Mouse (Mus musculus): ENCODE results near the gene Orai1.
A peak's percentile ranks its signal among the peaks of the same experiment; 100 is the strongest.

Gene Orai1

GRCm38 (mm10) chr5:122994910-122995309, 20.0 kb upstream of the Orai1 start:
- no peak for DNase-seq (ENCODE audit: low spot score in 2 of 2)

- DNase-seq (ENCODE audit: low spot score in 2 of 2), result peak; percentile 50 to 61
Observed at GRCm38 (mm10) chr5:122997205-122998204, 17.4 kb upstream of the Orai1 start.

GRCm38 (mm10) chr5:123000901-123001300, 14.0 kb upstream of the Orai1 start:
- DNase-seq (ENCODE audit: low spot score in 2 of 2), result no peak

GRCm38 (mm10) chr5:123005716-123006592, 8.9 kb upstream of the Orai1 start:
- no peak for DNase-seq (ENCODE audit: low spot score in 2 of 2)

- no peak for DNase-seq (ENCODE audit: low spot score in 2 of 2)
Observed at GRCm38 (mm10) chr5:123008877-123009493, 5.9 kb upstream of the Orai1 start.

GRCm38 (mm10) chr5:123009873-123010272, 5.0 kb upstream of the Orai1 start:
- DNase-seq (ENCODE audit: low spot score in 2 of 2), result no peak

GRCm38 (mm10) chr5:123010806-123011205, 4.1 kb upstream of the Orai1 start:
- DNase-seq (ENCODE audit: low spot score in 2 of 2), result no peak

- no peak for DNase-seq (ENCODE audit: low spot score in 2 of 2)
Observed at GRCm38 (mm10) chr5:123011705-123012104, 3.2 kb upstream of the Orai1 start.

- peak; percentile 56 to 68 for DNase-seq (ENCODE audit: low spot score in 2 of 2)
Observed at GRCm38 (mm10) chr5:123013599-123014315, 1.1 kb upstream of the Orai1 start.

GRCm38 (mm10) chr5:123015915-123016314, 1.0 kb downstream of the Orai1 start:
- DNase-seq (ENCODE audit: low spot score in 2 of 2), result no peak

GRCm38 (mm10) chr5:123017504-123017903, 2.6 kb downstream of the Orai1 start:
- DNase-seq (ENCODE audit: low spot score in 2 of 2), result no peak

- DNase-seq (ENCODE audit: low spot score in 2 of 2), result no peak
Observed at GRCm38 (mm10) chr5:123019336-123020016, 4.6 kb downstream of the Orai1 start.

- DNase-seq (ENCODE audit: low spot score in 2 of 2), result no peak
Observed at GRCm38 (mm10) chr5:123020426-123020825, 5.6 kb downstream of the Orai1 start.

- no peak for DNase-seq (ENCODE audit: low spot score in 2 of 2)
Observed at GRCm38 (mm10) chr5:123021438-123021837, 6.6 kb downstream of the Orai1 start.

- no peak for DNase-seq (ENCODE audit: low spot score in 2 of 2)
Observed at GRCm38 (mm10) chr5:123023049-123023448, 8.2 kb downstream of the Orai1 start.

- DNase-seq (ENCODE audit: low spot score in 2 of 2), result no peak
Observed at GRCm38 (mm10) chr5:123024312-123024711, 9.4 kb downstream of the Orai1 start.

- DNase-seq (ENCODE audit: low spot score in 2 of 2), result no peak
Observed at GRCm38 (mm10) chr5:123024965-123025573, 10.2 kb downstream of the Orai1 start.

- no peak for DNase-seq (ENCODE audit: low spot score in 2 of 2)
Observed at GRCm38 (mm10) chr5:123026414-123026813, 11.5 kb downstream of the Orai1 start.

GRCm38 (mm10) chr5:123027436-123027835, 12.6 kb downstream of the Orai1 start:
- DNase-seq (ENCODE audit: low spot score in 2 of 2), result no peak

GRCm38 (mm10) chr5:123029729-123030128, 14.9 kb downstream of the Orai1 start:
- DNase-seq (ENCODE audit: low spot score in 2 of 2), result no peak
